Mouse (Mus musculus): ENCODE measurements around the gene Glra1. TPM values are rescaled to one million over a fixed set of nuclear protein-coding genes. Genes with fewer than 3 reads are reported as not detected.

The Glra1 gene
- total RNA-seq, 2 experiments from 2014 or later, result not detected

Small RNA genes within 50 kb of the gene (microRNA-seq; reads per million reads assigned to microRNA genes)
- not detected for gene Mir7652

Other genes with a start within 250 kb of the Glra1 start
- gene Sparc, start 185.0 kb downstream of the Glra1 start, total RNA-seq (2021), result 1,000 to 10,000 TPM; 2,207 to 2,385 TPM
- 10 to 100 TPM; 87.6 to 95.6 TPM for gene Atox1, start 147.0 kb downstream of the Glra1 start, total RNA-seq (2021)
- gene G3bp1, start 138.5 kb downstream of the Glra1 start, total RNA-seq (2021), result 10 to 100 TPM; 77.3 TPM

Data from gastrocnemius, postnatal 4 days (tissue).